Mouse (Mus musculus) neural tube, embryonic 15.5 days (tissue): ENCODE data around the gene Ubtd1. TPM values are rescaled to one million over a fixed set of nuclear protein-coding genes. Genes with fewer than 3 reads are reported as not detected.
"Not testable (repeated sequence)": the region's sequence is repeated elsewhere in the genome, so short reads cannot be mapped to it uniquely, and the experiment has no call there.

Source experiments
- ATAC-seq: fragments of 200-750 bp; cut with Nextera tagmentation; 2 replicates; pipeline ENCODE4 v1.8.0; 2017; ENCODE audit warnings: mild to moderate bottlenecking, moderate TSS enrichment, moderate library complexity; ENCODE audit not compliant: low FRiP score
- H3K27ac ChIP-seq: fragments of 300-500 bp; sonication (generic); replicated peaks from 2 replicates; pipeline ENCODE4 v1.5.1; 2015; ENCODE audit warnings: mild to moderate bottlenecking, inconsistent platforms
- H3K27me3 ChIP-seq: fragments of 300-500 bp; sonication (generic); replicated peaks from 2 replicates; pipeline ENCODE4 v1.6.1; 2015; ENCODE audit warnings: inconsistent platforms
- H3K36me3 ChIP-seq: fragments of 300-500 bp; sonication (generic); 2 replicates; pipeline ENCODE4 v1.6.1; 2015; ENCODE audit warnings: inconsistent platforms
- H3K4me1 ChIP-seq: fragments of 300-500 bp; sonication (generic); 2 replicates; pipeline ENCODE4 v1.6.1; 2015; ENCODE audit warnings: inconsistent platforms
- H3K4me2 ChIP-seq: fragments of 300-500 bp; sonication (generic); 2 replicates; pipeline ENCODE4 v1.6.1; 2015; ENCODE audit warnings: inconsistent platforms, mild to moderate bottlenecking, moderate library complexity
- H3K4me3 ChIP-seq: fragments of 300-500 bp; sonication (generic); replicated peaks from 2 replicates; pipeline ENCODE4 v1.5.1; 2015; ENCODE audit warnings: mild to moderate bottlenecking, inconsistent platforms
- H3K9ac ChIP-seq: fragments of 300-500 bp; sonication (generic); replicated peaks from 2 replicates; pipeline ENCODE4 v1.6.1; 2015; ENCODE audit warnings: mild to moderate bottlenecking, inconsistent platforms
- H3K9me3 ChIP-seq: fragments of 300-500 bp; sonication (generic); replicated peaks from 2 replicates; pipeline ENCODE4 v1.6.1; 2016; ENCODE audit warnings: inconsistent platforms
- WGBS: fragments of 180-500 bp; shearing (Covaris S2); methylation state at CpG from one replicate; pipeline ENCODE4 v1.1.7; 2015; ENCODE audit warnings: mixed read lengths; 5-methylcytosine and 5-hydroxymethylcytosine counted together
- polyA plus RNA-seq: library from polyadenylated mRNA; unstranded; fragments of >200 nt; fragmentation: Nextera tagmentation; extraction: Ambion mirVana; gene quantifications from 2 replicates; pipeline ENCODE4 v1.2.1, GENCODE M21; 2015

Ubtd1 gene
- polyA plus RNA-seq, 1 experiment from 2014 or later, result 14.5 TPM

DNA sequence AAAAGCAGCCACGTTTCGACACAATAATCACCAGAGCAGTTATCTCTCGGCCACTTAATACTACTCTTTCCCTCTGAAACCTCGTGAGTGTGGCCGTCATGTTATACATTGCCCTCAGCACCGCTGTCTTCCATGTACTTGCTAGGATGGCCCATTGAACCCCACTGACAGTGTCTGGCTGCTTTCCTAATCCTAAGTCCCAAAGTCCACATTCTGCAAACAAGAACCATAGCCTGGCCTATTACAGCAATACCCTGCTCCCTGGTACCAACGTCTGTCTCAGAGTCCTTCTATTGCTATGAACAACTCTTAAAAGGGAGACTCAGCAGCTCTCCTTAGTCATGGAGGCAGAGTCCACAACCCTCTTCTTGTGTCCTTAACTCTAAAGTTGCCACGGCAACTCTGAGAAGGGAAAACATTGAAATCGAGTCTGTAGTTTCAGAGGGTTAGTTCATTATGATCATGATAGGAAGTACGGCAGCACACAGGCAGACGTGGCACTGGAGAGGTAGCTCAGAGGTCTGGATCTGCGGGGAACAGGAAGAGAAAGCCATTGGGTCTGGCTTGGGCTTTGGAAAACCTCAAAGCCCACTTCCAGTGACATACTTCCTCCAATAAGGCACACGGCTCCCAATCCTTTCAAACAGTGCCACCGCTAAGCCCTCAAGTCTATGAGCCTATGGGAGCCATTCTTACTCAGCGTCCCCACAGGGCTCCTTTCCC is 90.5 kb downstream of the Ubtd1 start:
- Histone ChIP-seq H3K27ac (no peak overlapping the region), H3K36me3 (peaks cover 37% of the 10 kb centered on the region), H3K4me3 (no peak overlapping the region), H3K27me3 (no peaks in the 10 kb centered on the region), H3K9me3 (no peaks in the 10 kb centered on the region), H3K9ac (no peak overlapping the region), H3K4me2 (no peak overlapping the region), H3K4me1 (no peaks in the 10 kb centered on the region)
- no peak for ATAC-seq
- 85% methylated on average over 15 of the region's 15 CpGs for WGBS

DNA sequence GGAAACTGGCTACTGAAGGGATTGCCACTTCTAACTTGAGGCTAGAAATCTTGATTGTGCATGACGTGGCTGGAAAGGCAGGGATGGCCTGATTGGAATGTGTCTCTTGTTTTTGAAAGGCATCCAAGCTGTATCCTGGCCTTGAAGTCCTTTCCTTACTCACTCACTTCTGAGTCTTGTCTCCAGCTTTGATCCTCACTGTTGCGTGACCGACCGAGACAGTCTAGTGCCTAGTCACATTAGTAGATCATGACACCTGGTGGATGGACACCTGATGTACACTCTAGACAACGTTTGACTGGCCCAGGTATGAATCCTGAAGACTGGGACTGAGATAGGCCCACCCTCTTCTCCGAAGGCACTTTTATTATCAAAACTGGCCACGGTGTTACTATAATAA is 91.2 kb downstream of the Ubtd1 start:
- peaks cover 41% of the 10 kb centered on the region for H3K36me3 ChIP-seq

DNA sequence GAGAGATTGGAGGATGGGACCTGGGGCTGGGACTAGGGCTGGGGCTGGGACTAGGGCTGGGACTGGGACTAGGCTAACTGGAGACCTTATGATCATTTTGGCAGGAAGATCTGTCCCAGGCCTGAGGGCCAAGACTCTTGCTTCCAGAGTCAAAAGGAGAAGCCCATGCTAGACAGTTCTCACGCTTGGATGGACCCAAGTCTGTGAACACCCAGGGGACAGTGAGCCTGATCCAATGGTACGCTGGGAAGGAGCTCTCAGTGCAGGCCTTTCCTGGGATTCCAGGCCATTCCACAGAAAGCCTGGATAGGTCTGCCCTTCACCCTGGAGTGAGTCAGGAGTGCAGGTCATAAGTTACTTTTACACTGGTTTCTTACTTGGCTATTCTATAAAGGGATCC is 93.5 kb downstream of the Ubtd1 start:
- Histone ChIP-seq H3K4me2 (no peak overlapping the region), H3K9me3 (no peaks in the 10 kb centered on the region), H3K27ac (no peak overlapping the region), H3K4me3 (no peak overlapping the region), H3K27me3 (no peaks in the 10 kb centered on the region), H3K36me3 (peaks cover 48% of the 10 kb centered on the region), H3K4me1 (no peaks in the 10 kb centered on the region), H3K9ac (no peak overlapping the region)
- ATAC-seq, result no peak
- 83% methylated on average over 2 of the region's 2 CpGs for WGBS

More for the DNA sequence above, 91.2 kb downstream of the Ubtd1 start:
- Histone ChIP-seq H3K4me2 (no peak overlapping the region), H3K4me1 (no peaks in the 10 kb centered on the region), H3K27me3 (no peaks in the 10 kb centered on the region), H3K9me3 (no peaks in the 10 kb centered on the region), H3K27ac (no peak overlapping the region), H3K4me3 (no peak overlapping the region), H3K9ac (no peak overlapping the region)
- WGBS, result 84% methylated on average over 7 of the region's 7 CpGs
- no peak for ATAC-seq

DNA sequence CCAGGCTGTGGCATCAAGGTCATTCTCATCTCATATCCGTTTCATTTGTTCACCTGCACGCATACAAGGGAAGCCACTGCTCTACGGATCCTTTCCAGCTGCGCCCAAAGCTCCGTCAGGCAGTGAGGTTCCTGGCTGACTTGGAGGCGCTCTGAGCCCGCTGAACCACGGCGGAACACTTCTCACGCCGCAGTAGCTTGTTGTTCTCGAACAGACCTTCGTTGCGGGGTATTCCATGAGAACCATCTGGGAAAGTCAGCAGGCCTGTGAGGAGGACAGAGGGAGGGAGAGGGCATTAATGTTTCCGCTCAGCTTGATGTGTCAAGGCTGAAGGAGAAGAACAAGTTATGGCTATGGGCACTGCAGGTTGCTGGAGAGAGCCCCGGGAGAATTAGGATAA is 94.4 kb downstream of the Ubtd1 start:
- Histone ChIP-seq H3K4me1 (no peaks in the 10 kb centered on the region), H3K9me3 (no peaks in the 10 kb centered on the region), H3K27me3 (no peaks in the 10 kb centered on the region), H3K9ac (no peak overlapping the region), H3K4me2 (no peak overlapping the region), H3K27ac (no peak overlapping the region), H3K36me3 (peaks cover 48% of the 10 kb centered on the region), H3K4me3 (no peak overlapping the region)
- no peak for ATAC-seq
- WGBS, result 88% methylated on average over 16 of the region's 16 CpGs

DNA sequence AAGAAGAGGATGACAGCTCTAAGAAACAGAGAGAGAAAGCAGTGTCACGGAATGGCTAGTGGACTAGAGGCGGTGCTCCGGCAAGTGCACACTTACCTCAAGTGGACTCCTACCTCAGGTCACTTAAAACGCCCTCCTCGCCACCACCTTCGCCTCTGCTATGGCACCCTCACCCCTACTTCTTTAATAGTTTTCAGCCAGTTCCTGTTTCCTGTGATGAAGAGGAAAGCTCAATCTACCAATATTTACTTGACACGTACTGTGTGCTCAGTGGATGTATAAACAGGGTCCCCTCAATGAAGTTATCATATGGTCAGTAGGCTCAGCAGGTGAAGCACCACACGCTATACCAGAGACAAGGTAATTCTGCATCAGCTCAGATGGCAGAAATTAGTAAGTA is 97.0 kb downstream of the Ubtd1 start:
- Histone ChIP-seq H3K4me1 (no peaks in the 10 kb centered on the region), H3K9me3 (no peaks in the 10 kb centered on the region), H3K9ac (no peak overlapping the region), H3K27me3 (no peaks in the 10 kb centered on the region), H3K27ac (no peak overlapping the region), H3K36me3 (peaks cover 43% of the 10 kb centered on the region), H3K4me2 (no peak overlapping the region), H3K4me3 (no peak overlapping the region)
- 96% methylated on average over 8 of the region's 8 CpGs for WGBS
- ATAC-seq, result no peak

DNA sequence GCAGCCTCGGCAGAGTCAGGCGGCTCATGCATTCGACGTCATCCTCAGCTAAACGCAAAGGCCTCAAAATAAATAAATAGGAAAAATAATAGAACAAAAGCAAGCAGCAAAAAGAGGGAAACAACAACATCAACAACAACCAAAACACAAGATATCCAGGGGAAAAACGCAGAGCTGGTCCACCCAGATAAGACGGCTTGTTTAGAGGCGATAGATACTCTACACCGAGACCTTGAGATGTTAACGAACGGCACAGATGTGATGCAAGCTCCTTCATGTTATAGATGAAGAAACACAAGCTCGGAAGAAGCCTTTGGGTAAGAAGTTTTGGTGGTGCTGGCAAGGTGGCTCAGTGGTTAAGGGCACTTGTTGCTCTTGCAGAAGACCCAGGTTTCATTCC is 97.4 kb downstream of the Ubtd1 start:
- Histone ChIP-seq H3K9me3 (no peaks in the 10 kb centered on the region), H3K4me1 (no peaks in the 10 kb centered on the region), H3K36me3 (peaks cover 40% of the 10 kb centered on the region), H3K4me2 (no peak overlapping the region), H3K27ac (no peak overlapping the region), H3K4me3 (no peak overlapping the region), H3K27me3 (no peaks in the 10 kb centered on the region), H3K9ac (no peak overlapping the region)
- ATAC-seq, result no peak
- 94% methylated on average over 12 of the region's 12 CpGs for WGBS

DNA sequence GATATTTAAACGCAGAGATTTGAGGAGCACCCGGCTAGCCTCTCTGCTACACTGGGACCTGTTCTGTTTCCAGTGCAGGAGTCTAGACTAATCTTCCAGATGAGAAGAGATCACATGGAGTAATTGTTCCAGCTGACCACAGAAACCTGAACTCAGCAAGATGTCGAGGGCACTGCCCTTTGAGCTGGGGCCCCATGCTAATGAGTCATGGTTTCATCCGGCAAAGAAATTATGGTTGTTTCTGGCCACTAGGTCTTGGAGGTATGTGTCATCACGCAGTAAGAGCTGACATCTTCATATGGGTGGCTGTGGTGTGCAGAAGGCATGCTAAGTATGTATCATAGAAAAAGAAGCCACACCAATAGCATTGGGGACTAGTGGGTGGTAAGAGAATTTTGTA is 98.4 kb downstream of the Ubtd1 start:
- no peak overlapping the region for H3K4me2 ChIP-seq
- H3K9ac ChIP-seq, result no peak overlapping the region
- no peaks in the 10 kb centered on the region for H3K9me3 ChIP-seq
- H3K4me1 ChIP-seq, result 0 out of 2 replicates have a peak, but pooled peaks cover 2% of the 10 kb centered on the region
- H3K36me3 ChIP-seq, result peaks cover 30% of the 10 kb centered on the region
- no peak overlapping the region for H3K27ac ChIP-seq
- no peak overlapping the region for H3K4me3 ChIP-seq
- no peak for ATAC-seq
- WGBS, result 84% methylated on average over 5 of the region's 5 CpGs
- no peaks in the 10 kb centered on the region for H3K27me3 ChIP-seq

DNA sequence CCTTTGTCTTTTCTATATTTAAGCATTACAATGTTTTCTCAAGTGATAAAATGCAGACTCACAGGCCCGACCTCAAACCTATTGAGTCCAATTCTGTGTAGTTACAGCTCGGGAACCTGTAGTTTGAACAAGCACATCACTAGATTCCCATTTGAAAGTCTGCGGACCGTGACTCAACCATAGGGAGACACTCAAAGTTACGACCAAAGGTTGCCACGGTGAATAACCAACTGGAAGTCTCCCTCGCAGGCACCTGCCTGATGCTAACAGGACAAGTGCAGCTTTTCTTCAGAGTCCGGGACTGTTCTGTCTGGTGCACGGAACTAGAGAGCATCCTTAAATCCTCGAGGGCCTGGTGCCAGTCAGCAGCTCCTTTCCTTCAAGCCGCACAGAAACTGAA is 98.9 kb downstream of the Ubtd1 start:
- peaks cover 4% of the 10 kb centered on the region; the same call in 1 of the 2 replicates for H3K4me1 ChIP-seq
- 64% methylated on average over 11 of the region's 11 CpGs for WGBS

DNA sequence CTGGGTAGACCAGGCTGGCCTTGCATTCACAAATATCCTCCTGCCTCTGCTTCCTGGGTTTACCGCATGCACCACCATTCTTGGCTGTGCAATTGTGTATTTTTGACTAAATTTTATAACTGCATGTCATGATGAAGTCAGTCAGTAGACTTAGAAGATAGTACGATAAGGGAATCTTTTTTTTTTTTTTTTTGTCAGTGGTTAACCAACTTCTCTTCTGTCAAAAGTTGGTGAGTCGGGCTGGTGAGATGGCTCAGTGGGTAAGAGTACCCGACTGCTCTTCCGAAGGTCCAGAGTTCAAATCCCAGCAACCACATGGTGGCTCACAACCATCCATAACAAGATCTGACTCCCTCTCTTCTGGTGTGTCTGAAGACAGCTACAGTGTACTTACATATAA is 100.0 kb downstream of the Ubtd1 start:
- 94% methylated on average over 5 of the region's 5 CpGs for WGBS
- not testable (repeated sequence) for ATAC-seq, H3K9ac ChIP-seq, H3K9me3 ChIP-seq, H3K27ac ChIP-seq, H3K27me3 ChIP-seq, H3K4me3 ChIP-seq, H3K4me2 ChIP-seq
- Histone ChIP-seq H3K36me3 (peaks cover 14% of the 10 kb centered on the region), H3K4me1 (peaks cover 11% of the 10 kb centered on the region)

More for the DNA sequence above, 98.9 kb downstream of the Ubtd1 start:
- Histone ChIP-seq H3K4me2 (no peak overlapping the region), H3K9me3 (no peaks in the 10 kb centered on the region), H3K4me3 (no peak overlapping the region), H3K27ac (no peak overlapping the region), H3K36me3 (peaks cover 25% of the 10 kb centered on the region), H3K9ac (no peak overlapping the region), H3K27me3 (no peaks in the 10 kb centered on the region)
- no peak for ATAC-seq

Other genes starting within 250 kb of the Ubtd1 start
- gene Slit1, start 238.1 kb upstream of the Ubtd1 start, polyA plus RNA-seq, result 32.8 and 36.8 TPM in 2 replicates
- gene Arhgap19, start 179.7 kb upstream of the Ubtd1 start, polyA plus RNA-seq, result 4.8 and 8.7 TPM in 2 replicates
- 20.1 and 22.7 TPM in 2 replicates for gene Frat1, start 151.8 kb upstream of the Ubtd1 start, polyA plus RNA-seq
- 7.0 and 7.1 TPM in 2 replicates for gene Frat2, start 133.6 kb upstream of the Ubtd1 start, polyA plus RNA-seq
- gene Rrp12, start 85.6 kb upstream of the Ubtd1 start, polyA plus RNA-seq, result 17.9 and 18.5 TPM in 2 replicates
- gene Pgam1, start 69.8 kb upstream of the Ubtd1 start, polyA plus RNA-seq, result 540 and 577 TPM in 2 replicates
- 59.7 and 61.4 TPM in 2 replicates for gene Exosc1, start 48.3 kb upstream of the Ubtd1 start, polyA plus RNA-seq
- gene Zdhhc16, start 48.3 kb upstream of the Ubtd1 start, polyA plus RNA-seq, result 89.3 and 90.6 TPM in 2 replicates
- 31.0 and 35.8 TPM in 2 replicates for gene Mms19, start 606 bp upstream of the Ubtd1 start, polyA plus RNA-seq
- 1.1 and 1.3 TPM in 2 replicates for gene Ankrd2, start 54.2 kb downstream of the Ubtd1 start, polyA plus RNA-seq
- 1.7 and 1.8 TPM in 2 replicates for gene Hoga1, start 63.8 kb downstream of the Ubtd1 start, polyA plus RNA-seq
- gene 4933411K16Rik, start 70.5 kb downstream of the Ubtd1 start, polyA plus RNA-seq, result not detected in 2 replicates
- 99.6 and 116 TPM in 2 replicates for gene Morn4, start 104.6 kb downstream of the Ubtd1 start, polyA plus RNA-seq
- gene Pi4k2a, start 108.7 kb downstream of the Ubtd1 start, polyA plus RNA-seq, result 31.0 and 33.5 TPM in 2 replicates
- 11.1 and 14.2 TPM in 2 replicates for gene Avpi1, start 147.3 kb downstream of the Ubtd1 start, polyA plus RNA-seq
- gene Marveld1, start 165.6 kb downstream of the Ubtd1 start, polyA plus RNA-seq, result 3.6 and 4.0 TPM in 2 replicates
- gene Zfyve27, start 182.2 kb downstream of the Ubtd1 start, polyA plus RNA-seq, result 58.0 and 62.6 TPM in 2 replicates
- gene Sfrp5, start 220.5 kb downstream of the Ubtd1 start, polyA plus RNA-seq, result 6.8 and 6.9 TPM in 2 replicates